Mouse (Mus musculus): ENCODE results near the gene Hrct1.

DNA sequence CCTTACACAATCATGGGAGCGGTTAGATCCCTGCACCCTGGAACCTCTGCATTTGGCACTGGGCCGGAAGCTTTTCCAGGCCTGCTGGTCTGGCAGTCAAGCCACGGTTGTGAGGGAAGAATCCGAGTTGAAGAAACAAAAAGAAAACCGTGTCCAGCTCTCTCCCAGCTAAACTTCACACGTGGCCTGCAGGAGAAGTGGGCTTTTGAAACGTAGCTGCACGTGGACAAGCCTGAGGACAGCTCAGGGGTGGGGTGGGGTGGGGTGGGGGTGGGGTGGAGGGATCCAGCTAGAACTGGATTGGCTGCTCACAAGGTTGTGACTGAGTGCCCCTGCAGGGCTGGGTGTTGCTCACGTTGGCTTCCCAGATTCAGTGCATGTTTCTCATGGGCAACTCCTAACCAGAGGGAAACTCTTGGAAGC lies 31.7 kb upstream of the Hrct1 start:
- TF ChIP-seq POLR2A (IDR thresholded peaks at IDR 0.05; ENCODE audit: low read depth, low read length) (no peak), GABPA (IDR thresholded peaks at IDR 0.05; ENCODE audit: insufficient replicate concordance, low read depth, low read length) (no peak), CTCF (conservative IDR thresholded peaks at IDR 0.05 in 1 of 2, IDR thresholded peaks at IDR 0.05 in 1 of 2; ENCODE audit: low read depth in 2 of 2, low read length in 2 of 2) (no peak)

Measured in CH12.LX (cell line).